Mouse (Mus musculus): ENCODE measurements at regions not wholly inside any gene's neighbourhood (a gene's known extent, or its start where the extent isn't known, plus 50 kb on each side); places are given as distances from the start of the nearest gene placed in this dataset.

DNA sequence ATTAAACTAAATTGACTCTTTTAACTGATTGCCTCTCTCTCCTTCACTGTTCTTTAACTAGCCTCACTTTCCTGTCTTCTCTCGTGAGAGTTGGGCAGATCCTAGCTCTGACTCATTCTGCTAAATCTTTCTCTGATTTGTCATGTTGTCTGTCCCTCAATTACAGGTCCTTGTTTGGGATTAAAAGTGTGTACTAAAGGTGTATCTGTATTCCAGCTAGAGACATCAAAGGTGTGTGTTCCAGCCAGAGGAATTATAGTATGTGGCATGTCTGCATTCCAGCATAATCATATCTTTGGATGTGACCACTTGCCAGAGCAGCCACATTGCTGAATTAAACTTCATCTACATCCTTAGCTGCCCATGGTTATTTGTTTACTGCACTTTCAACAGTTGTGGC is 167.5 kb upstream of the Fam83b start:
- DNase-seq = no peak

DNA sequence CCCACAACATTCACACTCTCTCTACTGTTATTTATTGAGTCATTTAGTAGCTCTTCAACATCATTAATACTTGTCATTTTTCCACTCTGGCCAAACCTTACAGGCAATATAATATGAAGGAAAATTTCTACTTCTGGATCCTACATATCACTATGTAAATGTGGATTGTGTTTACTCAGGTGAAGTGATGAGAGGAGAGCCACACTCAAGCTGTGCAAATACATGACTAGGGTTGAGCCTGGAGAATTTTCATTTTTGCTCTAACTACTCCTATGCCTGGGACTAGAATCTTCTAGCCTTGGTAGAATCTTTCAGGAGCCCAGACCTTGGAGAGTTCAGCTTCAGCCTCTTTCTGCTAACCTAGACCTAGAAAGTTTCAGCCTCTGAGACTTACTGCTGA is 166.9 kb upstream of the Fam83b start:
- no peak for DNase-seq

DNA sequence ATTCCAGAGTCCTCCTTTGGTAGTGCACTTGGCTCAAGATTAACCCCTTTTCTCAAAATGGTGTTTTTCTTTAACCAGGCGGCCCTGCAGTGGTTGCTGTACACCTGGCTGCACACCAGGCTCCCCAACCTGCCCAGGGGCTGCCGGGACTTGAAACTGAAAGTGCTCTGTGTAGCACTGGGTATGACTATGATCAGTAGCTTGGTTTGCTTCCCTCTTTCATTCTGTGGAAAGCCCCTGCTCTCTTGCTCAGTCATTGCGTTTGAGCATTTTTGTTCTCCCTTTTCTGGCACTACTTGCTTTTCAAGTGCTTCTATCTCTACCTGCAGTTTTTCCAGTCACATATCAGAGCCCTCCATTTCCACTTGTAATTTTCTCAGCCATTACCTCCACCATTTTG is 156.0 kb upstream of the Fam83b start:
- DNase-seq = no peak

DNA sequence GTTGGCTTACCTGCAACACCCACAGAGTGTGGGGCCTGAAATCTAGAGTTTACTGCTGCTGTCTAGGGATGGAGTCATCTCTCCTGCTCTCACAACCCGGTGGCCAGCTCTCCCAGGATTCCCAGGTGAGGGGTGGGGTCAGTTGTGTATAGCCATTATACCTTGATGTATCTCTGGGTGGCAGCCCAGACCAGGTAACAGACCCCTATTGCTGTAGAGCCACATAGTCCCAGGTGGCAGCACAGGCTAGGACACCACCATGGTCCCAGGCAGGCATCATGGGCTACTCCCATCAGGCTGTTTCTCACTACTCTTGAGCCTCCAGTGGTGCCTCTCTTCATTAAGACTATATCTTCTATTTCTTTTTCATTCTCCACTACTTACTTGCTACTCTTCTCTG is 148.9 kb upstream of the Fam83b start:
- DNase-seq = no peak

GRCm38 (mm10) chr9:76706451-76706850 is 139.5 kb upstream of the Fam83b start:
- no peak for DNase-seq

GRCm38 (mm10) chr9:76705786-76706185 is 138.9 kb upstream of the Fam83b start:
- no peak for DNase-seq

DNA sequence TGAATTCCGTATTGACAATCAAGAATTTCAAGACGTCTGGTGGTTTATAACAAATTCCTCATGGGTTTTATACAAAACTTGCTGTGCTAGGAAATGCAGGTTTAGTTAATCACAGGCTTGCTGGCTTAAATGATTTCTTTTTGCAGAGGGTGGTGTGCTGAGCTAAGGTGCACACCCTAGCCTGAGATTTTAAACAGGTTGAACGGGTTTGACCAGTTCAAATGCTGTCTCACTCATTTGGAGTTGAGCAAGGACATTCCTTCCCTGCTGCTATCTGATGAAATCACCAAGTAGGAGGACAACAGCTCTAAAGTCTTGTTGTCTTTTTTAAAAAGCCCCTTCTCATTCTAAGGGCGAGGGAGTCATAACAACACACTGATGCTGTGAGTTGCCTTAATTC is 128.6 kb upstream of the Fam83b start:
- DNase-seq = no peak

GRCm38 (mm10) chr9:76692976-76693375 is 126.1 kb upstream of the Fam83b start:
- DNase-seq = no peak

DNA sequence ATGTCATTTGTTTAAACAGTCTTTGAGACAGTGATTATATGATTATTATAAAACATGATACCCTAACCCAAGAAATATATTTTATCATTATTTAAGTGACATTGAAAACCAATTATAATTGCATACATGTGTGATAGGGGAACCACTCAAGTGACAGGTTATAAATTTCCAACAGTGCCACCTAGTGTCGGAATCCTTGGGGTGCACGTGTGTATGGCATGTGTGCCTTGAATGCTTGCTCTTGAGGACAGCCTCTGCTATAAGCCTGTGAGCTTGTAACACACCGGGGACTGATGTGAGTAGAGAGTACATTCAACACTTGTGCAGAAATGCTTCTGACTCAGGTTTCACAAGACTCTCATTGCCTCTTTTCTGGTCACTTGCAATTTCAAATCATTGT is 93.9 kb upstream of the Fam83b start:
- peak; percentile 28 to 65 for DNase-seq

DNA sequence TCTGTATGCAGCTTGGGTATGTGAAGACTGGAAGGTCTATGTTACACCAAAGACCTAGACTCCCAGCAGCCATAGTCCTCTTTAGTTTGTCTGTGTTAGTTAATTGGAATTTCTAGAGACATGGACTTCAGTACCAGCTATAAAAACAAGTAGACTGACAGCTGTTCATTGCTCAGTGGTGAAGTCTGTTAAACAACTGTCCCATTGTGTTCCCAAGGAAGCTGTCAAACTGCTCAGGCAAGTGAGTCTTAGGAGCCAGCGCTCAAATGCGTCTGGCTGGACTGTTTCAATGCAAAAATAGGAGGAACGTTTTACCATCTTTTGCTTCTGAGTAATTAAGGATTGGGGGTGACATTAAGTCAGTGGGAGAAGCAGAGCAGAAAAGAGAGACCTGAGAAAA is 92.9 kb upstream of the Fam83b start:
- DNase-seq = no peak

- DNase-seq = no peak
Measured at GRCm38 (mm10) chr9:76653311-76653710, 86.4 kb upstream of the Fam83b start.

DNA sequence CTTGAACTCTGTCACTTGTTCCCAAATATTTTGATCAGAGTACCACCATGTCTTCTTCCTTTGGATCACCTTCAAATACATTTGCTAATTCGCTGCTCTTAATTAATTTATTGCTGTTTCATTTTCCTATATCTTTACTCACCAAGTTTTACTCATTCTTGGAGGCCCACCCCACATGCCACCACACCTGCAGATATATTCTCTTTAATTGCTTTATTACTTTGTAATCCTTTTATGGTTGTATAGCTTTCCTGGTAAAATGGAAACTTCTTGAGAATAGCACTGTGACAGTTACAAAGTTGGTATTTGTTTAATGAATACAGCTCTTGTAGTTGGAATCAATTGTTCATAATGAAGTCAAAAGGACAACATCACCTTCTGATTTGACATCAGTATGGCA is 82.6 kb upstream of the Fam83b start:
- no peak for DNase-seq

DNA sequence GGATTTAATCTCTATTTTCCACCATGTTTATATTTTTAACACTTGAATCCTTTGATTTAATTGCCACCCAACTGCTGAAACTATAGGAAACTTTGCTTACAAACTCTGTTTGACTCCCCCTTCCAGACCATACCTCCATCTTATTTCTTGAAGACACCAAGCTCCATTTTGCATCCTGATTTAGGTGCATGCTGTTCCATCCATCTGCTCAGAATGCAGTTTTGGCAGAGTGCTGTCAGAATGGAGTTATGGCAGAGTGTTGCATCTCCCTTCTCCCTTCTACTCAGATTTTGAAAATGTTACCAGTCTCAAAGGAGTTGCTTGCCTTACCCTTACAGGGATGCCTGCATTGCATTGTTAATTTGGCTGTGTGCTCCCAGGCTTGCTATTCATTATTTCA is 79.5 kb upstream of the Fam83b start:
- DNase-seq = no peak
